Mouse (Mus musculus): Measurements from ENCODE around the gene Ampd2. TPM values are rescaled to one million over a fixed set of nuclear protein-coding genes. Genes with fewer than 3 reads are reported as not detected.
A peak's percentile ranks its signal among the peaks of the same experiment; 100 is the strongest.

Ampd2 gene
- total and polyA plus RNA-seq, 3 experiments, result 54.9 to 201 TPM; not detected in 1

- no peaks in the 10 kb centered on the region for H3K9me3 ChIP-seq (replicated peaks; ENCODE audit: insufficient read depth, low read length)
- no peak overlapping the region; a peak in 1 of 4 replicates for H3K4me3 ChIP-seq (ENCODE audit: control insufficient read depth in 1 of 2, insufficient read depth in 1 of 2, low read depth in 2 of 2, low read length in 2 of 2)
- peak overlapping the region; percentile 70 for H3K27ac ChIP-seq (ENCODE audit: control insufficient read depth, low read depth, low read length)
- DNase-seq (ENCODE audit: low read depth, low spot score), result no peak
- H3K9ac ChIP-seq (ENCODE audit: control insufficient read depth, low read depth, low read length, poor library complexity, severe bottlenecking), result peak overlapping the region; percentile 55
- peaks cover 53% of the 10 kb centered on the region for H3K79me2 ChIP-seq (ENCODE audit: control insufficient read depth, insufficient read depth, low read length, poor library complexity)
- TF ChIP-seq MYC (IDR thresholded peaks at IDR 0.05; ENCODE audit: low read depth, low read length), result no peak
- no peak for TF ChIP-seq JUND (IDR thresholded peaks at IDR 0.05; ENCODE audit: low read depth, low read length)
- TF ChIP-seq MAZ (IDR thresholded peaks at IDR 0.05; ENCODE audit: low read depth, low read length), result no peak
- TF ChIP-seq SIN3A (IDR thresholded peaks at IDR 0.05; ENCODE audit: low read length), result no peak
- TF ChIP-seq ZKSCAN1 (IDR thresholded peaks at IDR 0.05; ENCODE audit: low read depth, low read length), result no peak
- no peak for TF ChIP-seq ELF1 (IDR thresholded peaks at IDR 0.05; ENCODE audit: low read depth, low read length)
- TF ChIP-seq CHD2 (IDR thresholded peaks at IDR 0.05; ENCODE audit: low read length), result no peak
- TF ChIP-seq E2F4 (IDR thresholded peaks at IDR 0.05; ENCODE audit: borderline replicate concordance, low read depth, low read length), result no peak
- no peak for TF ChIP-seq RCOR1 (IDR thresholded peaks at IDR 0.05; ENCODE audit: low read depth, low read length)
- TF ChIP-seq ZMIZ1 (IDR thresholded peaks at IDR 0.05; ENCODE audit: low read depth, low read length), result no peak
- TF ChIP-seq POLR2AphosphoS2 (IDR thresholded peaks at IDR 0.05; ENCODE audit: low read length), result no peak
- TF ChIP-seq MAFK (IDR thresholded peaks at IDR 0.05; ENCODE audit: borderline replicate concordance, low read depth, low read length), result no peak
- no peak for TF ChIP-seq SMC3 (IDR thresholded peaks at IDR 0.05; ENCODE audit: low read depth, low read length)
- no peak for TF ChIP-seq TAL1 (IDR thresholded peaks at IDR 0.05; ENCODE audit: low read length)
- no peak for TF ChIP-seq USF2 (IDR thresholded peaks at IDR 0.05; ENCODE audit: borderline replicate concordance in 1 of 2, insufficient read depth in 1 of 2, low read depth in 1 of 2, low read length in 2 of 2)
- TF ChIP-seq EP300 (IDR thresholded peaks at IDR 0.05; ENCODE audit: low read depth in 1 of 2, low read length in 2 of 2), result no peak
- TF ChIP-seq POLR2AphosphoS5 (IDR thresholded peaks at IDR 0.05; ENCODE audit: borderline replicate concordance, low read depth, low read length), result no peak
- no peak for TF ChIP-seq CHD1 (IDR thresholded peaks at IDR 0.05; ENCODE audit: low read depth, low read length)
- H3K27me3 ChIP-seq (ENCODE audit: control insufficient read depth in 1 of 2, insufficient read depth in 2 of 2, low read length in 2 of 2), result no peaks in the 10 kb centered on the region
- peaks cover 8 to 31% of the 10 kb centered on the region in 2 experiments for H3K36me3 ChIP-seq (ENCODE audit: control insufficient read depth in 1 of 2, insufficient read depth in 2 of 2, low read length in 2 of 2)
- H3K4me1 ChIP-seq (ENCODE audit: control insufficient read depth in 1 of 2, insufficient read depth in 2 of 2, low read length in 2 of 2), result peaks cover 12 to 32% of the 10 kb centered on the region in 2 experiments
Measured at GRCm38 (mm10) chr3:108082251-108082875, 4.1 kb downstream of the Ampd2 start.

- Histone ChIP-seq H3K9ac (ENCODE audit: control insufficient read depth, low read depth, low read length, poor library complexity, severe bottlenecking) (no peak overlapping the region), H3K4me1 (ENCODE audit: control insufficient read depth in 1 of 2, insufficient read depth in 2 of 2, low read length in 2 of 2) (peaks cover 12 to 26% of the 10 kb centered on the region in 2 experiments), H3K27ac (ENCODE audit: control insufficient read depth, low read depth, low read length) (no peak overlapping the region), H3K79me2 (ENCODE audit: control insufficient read depth, insufficient read depth, low read length, poor library complexity) (peaks cover 51% of the 10 kb centered on the region), H3K27me3 (ENCODE audit: control insufficient read depth in 1 of 2, insufficient read depth in 2 of 2, low read length in 2 of 2) (no peaks in the 10 kb centered on the region), H3K4me3 (ENCODE audit: control insufficient read depth in 1 of 2, insufficient read depth in 1 of 2, low read depth in 2 of 2, low read length in 2 of 2) (no peak overlapping the region), H3K9me3 (replicated peaks; ENCODE audit: insufficient read depth, low read length) (no peaks in the 10 kb centered on the region), H3K36me3 (ENCODE audit: control insufficient read depth in 1 of 2, insufficient read depth in 2 of 2, low read length in 2 of 2) (peaks cover 10 to 26% of the 10 kb centered on the region in 2 experiments)
- DNase-seq (ENCODE audit: low read depth, low spot score), result no peak
- TF ChIP-seq TAL1 (IDR thresholded peaks at IDR 0.05; ENCODE audit: low read length), result no peak
- TF ChIP-seq E2F4 (IDR thresholded peaks at IDR 0.05; ENCODE audit: borderline replicate concordance, low read depth, low read length), result no peak
- TF ChIP-seq USF2 (IDR thresholded peaks at IDR 0.05; ENCODE audit: borderline replicate concordance in 1 of 2, insufficient read depth in 1 of 2, low read depth in 1 of 2, low read length in 2 of 2), result no peak
- TF ChIP-seq CHD2 (IDR thresholded peaks at IDR 0.05; ENCODE audit: low read length), result no peak
- TF ChIP-seq SMC3 (IDR thresholded peaks at IDR 0.05; ENCODE audit: low read depth, low read length), result no peak
- no peak for TF ChIP-seq MEF2A (IDR thresholded peaks at IDR 0.05; ENCODE audit: extremely low read depth, insufficient replicate concordance, low read depth, low read length, poor library complexity, severe bottlenecking)
- no peak for TF ChIP-seq MAX (IDR thresholded peaks at IDR 0.05; ENCODE audit: low read length)
- TF ChIP-seq POLR2AphosphoS2 (IDR thresholded peaks at IDR 0.05; ENCODE audit: low read length), result no peak
- TF ChIP-seq TCF12 (IDR thresholded peaks at IDR 0.05; ENCODE audit: low read depth, low read length), result no peak
- TF ChIP-seq CTCF (IDR thresholded peaks at IDR 0.05 in 2 of 3, conservative IDR thresholded peaks at IDR 0.05 in 1 of 3; ENCODE audit: control insufficient read depth in 1 of 3, insufficient read depth in 1 of 3, low read depth in 2 of 3, low read length in 3 of 3, poor library complexity in 1 of 3, severe bottlenecking in 1 of 3), result no peak
- no peak for TF ChIP-seq ZNF384 (IDR thresholded peaks at IDR 0.05; ENCODE audit: low read depth, low read length)
- no peak for TF ChIP-seq CHD1 (IDR thresholded peaks at IDR 0.05; ENCODE audit: low read depth, low read length)
- no peak for TF ChIP-seq POLR2AphosphoS5 (IDR thresholded peaks at IDR 0.05; ENCODE audit: borderline replicate concordance, low read depth, low read length)
- TF ChIP-seq GATA1 (IDR thresholded peaks at IDR 0.05; ENCODE audit: low read depth, low read length), result no peak
- TF ChIP-seq GABPA (IDR thresholded peaks at IDR 0.05; ENCODE audit: low read depth, low read length), result no peak
Measured at GRCm38 (mm10) chr3:108081681-108082080, 4.8 kb downstream of the Ampd2 start.
